Mouse (Mus musculus) c-Kit-positive CD71-positive TER-119-negative erythroid progenitor cells, embryonic 14.5 days (primary cell): ENCODE results near the gene Csmd2.

ENCODE experiments used
- DNase-seq: peaks from one replicate; pipeline ENCODE4 v3.0.0-alpha.2; 2013; ENCODE audit warnings: low read depth

Csmd2 gene

GRCm38 (mm10) chr4:128141161-128142101 is 153.8 kb downstream of the Csmd2 start:
- DNase-seq, result no peak

GRCm38 (mm10) chr4:128142279-128142678 is 154.6 kb downstream of the Csmd2 start:
- DNase-seq, result no peak

- no peak for DNase-seq
These were observed 155.5 kb downstream of the Csmd2 start for GRCm38 (mm10) chr4:128143147-128143546.

- no peak for DNase-seq
These were observed 161.9 kb downstream of the Csmd2 start for GRCm38 (mm10) chr4:128149524-128149923.

GRCm38 (mm10) chr4:128152066-128152465 is 164.4 kb downstream of the Csmd2 start:
- DNase-seq, result no peak

GRCm38 (mm10) chr4:128153144-128153543 is 165.5 kb downstream of the Csmd2 start:
- DNase-seq, result no peak

- DNase-seq, result no peak
These were observed 167.6 kb downstream of the Csmd2 start for GRCm38 (mm10) chr4:128155226-128155625.

GRCm38 (mm10) chr4:128160656-128161055 is 173.0 kb downstream of the Csmd2 start:
- DNase-seq, result no peak

- DNase-seq, result no peak
These were observed 182.5 kb downstream of the Csmd2 start for GRCm38 (mm10) chr4:128170181-128170580.

GRCm38 (mm10) chr4:128171233-128171632 is 183.6 kb downstream of the Csmd2 start:
- no peak for DNase-seq

GRCm38 (mm10) chr4:128171701-128172100 is 184.0 kb downstream of the Csmd2 start:
- no peak for DNase-seq

GRCm38 (mm10) chr4:128178974-128179373 is 191.3 kb downstream of the Csmd2 start:
- no peak for DNase-seq

- DNase-seq, result no peak
These were observed 191.9 kb downstream of the Csmd2 start for GRCm38 (mm10) chr4:128179581-128179980.

- no peak for DNase-seq
These were observed 197.1 kb downstream of the Csmd2 start for GRCm38 (mm10) chr4:128184747-128185146.

GRCm38 (mm10) chr4:128194454-128194853 is 206.8 kb downstream of the Csmd2 start:
- no peak for DNase-seq

- DNase-seq, result no peak
These were observed 230.4 kb downstream of the Csmd2 start for GRCm38 (mm10) chr4:128217991-128218595.

- no peak for DNase-seq
These were observed 236.8 kb downstream of the Csmd2 start for GRCm38 (mm10) chr4:128224453-128224852.

- DNase-seq, result no peak
These were observed 240.0 kb downstream of the Csmd2 start for GRCm38 (mm10) chr4:128227377-128228316.

- DNase-seq, result no peak
These were observed 245.8 kb downstream of the Csmd2 start for GRCm38 (mm10) chr4:128233458-128233857.

- no peak for DNase-seq
These were observed 251.5 kb downstream of the Csmd2 start for GRCm38 (mm10) chr4:128239113-128239512.

- no peak for DNase-seq
These were observed 253.6 kb downstream of the Csmd2 start for GRCm38 (mm10) chr4:128241075-128241853.
